Mouse (Mus musculus): Measurements from ENCODE around the gene Ppp1r12c.
A peak's percentile ranks its signal among the peaks of the same experiment; 100 is the strongest.

The Ppp1r12c gene

DNA sequence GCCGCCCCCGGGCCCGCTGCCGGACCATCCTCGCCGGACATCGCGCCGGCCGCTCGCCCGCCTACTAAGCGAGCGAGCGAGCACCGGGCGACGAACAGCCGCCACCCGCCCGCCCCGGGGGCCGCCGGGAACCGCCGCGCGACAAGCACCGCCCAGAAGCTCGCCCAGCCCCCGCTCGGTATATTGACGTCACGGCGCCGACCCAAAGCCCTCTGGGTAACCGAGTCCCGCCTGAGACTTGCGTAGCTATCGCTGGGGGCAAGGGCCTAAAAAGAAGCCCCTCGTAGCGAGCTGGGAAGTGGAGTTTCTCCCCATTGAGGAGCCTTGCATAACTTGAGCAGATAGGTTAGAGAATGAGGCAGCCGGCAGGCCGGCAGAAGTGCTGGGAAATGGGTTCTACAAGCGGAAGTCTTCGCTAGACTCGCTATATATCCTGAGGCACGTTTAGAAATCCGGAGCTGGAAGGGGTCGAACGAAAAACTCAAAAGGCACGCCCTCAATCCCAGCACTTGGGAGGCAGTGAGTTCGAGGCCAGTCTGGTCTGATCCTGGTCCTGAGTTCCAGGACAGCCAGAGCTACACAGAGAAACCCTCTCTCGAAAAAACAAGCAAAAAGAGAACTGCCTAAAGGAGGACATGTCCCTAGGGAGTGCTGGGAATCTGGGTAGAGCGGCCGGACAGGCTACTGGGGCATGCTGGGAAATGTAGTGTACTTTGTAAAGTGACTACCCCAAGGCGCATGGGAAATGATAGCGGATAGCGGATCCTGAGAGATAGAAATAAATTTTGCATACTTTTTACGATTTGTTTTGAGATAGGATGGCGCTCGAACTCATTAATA lies at the start of gene Ppp1r12c:
Gene Ppp1r12c, minus strand, starts transcription at position 123 of the 840 bp plus-strand sequence.
- peak; percentile 92 for DNase-seq (ENCODE audit: low read depth, low spot score)

DNA sequence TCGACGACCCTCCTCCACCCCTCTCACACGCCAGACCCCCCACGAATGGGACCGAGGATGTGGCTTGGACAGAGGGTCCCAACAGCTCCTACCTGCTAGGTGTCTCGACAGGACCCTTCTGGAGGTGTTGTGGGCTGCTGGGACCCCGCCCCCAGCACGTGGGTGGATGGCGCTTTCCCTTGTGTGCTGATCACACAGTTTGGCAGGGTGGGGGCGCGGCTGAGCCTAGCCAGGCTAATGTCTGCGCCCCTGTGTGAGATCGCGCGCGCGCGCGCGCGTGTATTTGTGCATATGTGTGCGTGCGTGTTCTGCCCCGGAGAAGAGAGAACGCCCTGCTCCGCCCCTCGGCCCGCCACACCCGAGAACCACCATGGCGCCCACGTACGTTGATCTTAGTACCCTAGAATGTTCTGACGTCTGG lies 45.8 kb upstream of the Ppp1r12c start, which contains the start of gene Syt5:
Gene Syt5, minus strand, starts transcription at position 321 of the 421 bp plus-strand sequence.
- DNase-seq (ENCODE audit: low read depth, low spot score): peak; percentile 67

DNA sequence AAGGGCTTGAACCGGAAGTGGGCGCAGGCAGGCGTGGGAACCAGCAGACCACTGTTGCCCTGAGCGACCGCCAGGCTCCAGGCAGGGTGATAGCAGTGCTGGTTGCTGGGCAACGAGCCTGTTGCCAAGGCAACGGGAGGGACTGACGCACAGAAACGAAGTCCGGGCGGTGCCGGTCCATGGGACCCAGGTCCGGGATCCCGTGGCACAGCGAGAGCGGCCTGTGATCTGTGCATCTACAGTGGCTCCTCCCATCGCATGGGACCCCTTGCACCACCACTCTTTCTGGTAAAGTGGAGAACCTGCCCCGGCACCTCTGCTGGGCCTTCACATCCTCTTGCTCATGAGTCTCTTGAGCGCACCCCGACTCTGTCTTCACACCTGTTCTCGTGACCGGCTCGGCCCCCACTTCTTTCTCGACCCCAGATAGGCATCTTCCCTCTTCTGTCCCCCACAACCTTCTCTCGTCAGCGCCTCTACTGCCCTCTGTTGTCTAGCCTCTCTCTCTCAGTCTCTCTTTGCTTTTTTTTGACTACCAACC lies 45.2 kb upstream of the Ppp1r12c start:
- DNase-seq (ENCODE audit: low read depth, low spot score): peak; percentile 96

DNA sequence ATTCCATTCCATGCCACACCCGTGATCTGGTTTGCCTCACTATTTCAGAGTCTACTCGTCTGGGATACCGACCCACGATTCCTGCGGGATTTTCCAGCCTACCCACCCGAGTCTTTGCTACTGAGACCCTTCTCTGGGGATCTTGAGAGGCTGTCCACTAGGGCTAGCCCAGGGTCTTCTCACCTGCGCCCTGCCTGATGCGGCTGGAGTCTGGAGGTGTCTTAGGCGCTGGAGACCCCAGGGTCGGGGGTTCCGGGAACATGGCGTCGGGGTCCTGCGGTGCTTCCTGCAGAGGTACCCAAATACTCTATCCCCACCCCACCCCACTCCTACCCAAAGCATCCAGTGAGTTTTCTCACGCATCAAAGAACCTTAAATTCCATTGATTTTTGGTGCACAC lies 44.6 kb upstream of the Ppp1r12c start:
- no peak for DNase-seq (ENCODE audit: low read depth, low spot score)

DNA sequence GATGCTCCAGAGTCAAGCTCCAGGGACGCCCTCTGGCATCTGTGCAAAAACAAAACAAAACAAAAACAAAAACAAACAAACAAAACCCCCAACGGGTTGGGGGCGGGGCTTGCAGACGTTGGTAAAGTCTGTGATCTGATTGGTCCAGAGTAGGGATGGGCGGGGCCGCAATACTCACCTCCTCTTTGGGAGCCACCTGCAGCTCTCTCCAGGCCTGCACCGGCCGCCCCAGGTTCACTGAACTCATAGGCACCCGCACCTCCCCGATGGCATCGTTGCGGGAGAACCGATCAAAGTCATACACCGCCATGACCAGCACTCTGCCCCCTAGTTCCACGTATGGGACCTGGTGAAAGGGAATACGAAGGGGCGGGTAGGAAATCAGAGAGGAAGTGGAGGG lies 40.5 kb upstream of the Ppp1r12c start:
- peak; percentile 83 for DNase-seq (ENCODE audit: low read depth, low spot score)

DNA sequence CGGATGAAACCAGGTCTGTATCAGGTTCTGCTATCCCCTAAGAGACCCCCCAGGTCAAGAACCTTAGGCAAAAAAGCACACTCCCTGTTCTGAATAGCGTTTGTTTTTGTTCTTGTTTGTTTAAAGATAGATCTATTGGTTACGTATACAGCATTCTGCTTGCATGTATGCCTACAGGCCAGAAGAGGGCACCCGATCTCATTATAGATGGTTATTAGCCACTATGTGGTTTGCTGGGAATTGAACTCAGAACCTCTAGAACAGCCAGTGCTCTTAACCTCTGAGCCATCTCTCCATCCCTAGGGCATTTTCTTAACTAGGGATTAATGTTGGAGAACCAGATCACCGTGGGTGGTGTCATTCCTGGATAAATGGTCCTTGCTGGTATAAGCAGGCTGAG lies 39.9 kb upstream of the Ppp1r12c start:
- peak; percentile 58 for DNase-seq (ENCODE audit: low read depth, low spot score)

DNA sequence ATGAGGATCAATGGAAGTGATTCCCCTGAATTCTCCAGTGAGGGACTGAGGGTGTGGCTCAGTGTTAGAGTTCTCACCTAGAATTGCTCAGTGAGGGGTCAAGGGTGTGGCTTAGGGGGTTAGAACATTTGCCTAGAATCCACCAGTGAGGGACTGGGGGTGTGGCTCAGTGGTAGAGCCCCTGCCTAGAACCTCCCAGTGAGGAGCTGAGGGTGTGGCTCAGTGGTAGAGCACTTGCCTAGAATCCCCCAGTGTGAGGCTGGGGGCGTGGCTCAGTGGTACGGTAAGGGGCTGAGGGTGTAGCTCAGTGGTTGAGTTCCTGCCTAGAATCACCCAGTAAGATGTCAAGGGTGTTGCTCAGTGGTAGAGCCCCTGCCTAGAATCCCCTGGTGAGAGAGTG lies 37.5 kb upstream of the Ppp1r12c start:
- peak; percentile 94 for DNase-seq (ENCODE audit: low read depth, low spot score)

DNA sequence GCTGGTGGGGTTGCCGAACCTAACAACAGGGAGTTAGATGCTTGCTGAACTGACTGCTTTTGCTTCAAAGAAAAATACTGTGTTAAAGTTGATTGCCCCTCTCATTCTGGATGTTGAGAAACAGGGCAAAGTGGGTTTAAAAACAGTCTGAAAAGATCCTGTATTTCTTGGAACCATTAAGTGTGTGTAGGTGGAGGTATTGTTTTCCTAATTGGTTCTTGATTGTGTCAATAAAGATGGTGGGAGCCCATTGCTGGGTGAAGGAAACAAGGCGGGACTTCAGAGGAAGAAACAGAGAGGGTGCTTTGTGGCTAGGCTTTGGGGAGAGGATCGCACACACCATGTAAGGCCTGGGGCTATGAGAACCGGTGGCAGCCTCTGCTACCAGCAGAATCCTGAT lies 35.7 kb upstream of the Ppp1r12c start:
- DNase-seq (ENCODE audit: low read depth, low spot score): peak; percentile 91

DNA sequence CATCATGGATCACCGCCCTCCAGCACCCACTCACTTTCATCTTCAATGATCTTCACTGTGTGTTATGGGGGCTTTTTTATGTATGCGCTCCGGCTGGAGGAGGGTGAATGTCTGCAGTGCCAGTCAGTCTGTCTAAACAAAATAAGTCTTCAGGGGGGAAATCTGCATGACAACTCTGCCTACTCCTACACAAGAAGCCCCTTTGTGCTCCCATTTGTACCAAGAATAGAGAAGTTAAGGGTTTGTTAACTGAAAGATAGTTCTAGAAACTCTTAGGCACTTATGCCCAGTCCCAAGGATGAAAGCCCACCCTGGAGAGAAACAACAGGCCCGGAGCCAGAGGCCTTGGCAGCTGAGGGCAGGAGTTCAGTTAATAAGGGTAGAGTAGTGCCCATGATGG lies 34.9 kb upstream of the Ppp1r12c start:
- peak; percentile 50 for DNase-seq (ENCODE audit: low read depth, low spot score)

DNA sequence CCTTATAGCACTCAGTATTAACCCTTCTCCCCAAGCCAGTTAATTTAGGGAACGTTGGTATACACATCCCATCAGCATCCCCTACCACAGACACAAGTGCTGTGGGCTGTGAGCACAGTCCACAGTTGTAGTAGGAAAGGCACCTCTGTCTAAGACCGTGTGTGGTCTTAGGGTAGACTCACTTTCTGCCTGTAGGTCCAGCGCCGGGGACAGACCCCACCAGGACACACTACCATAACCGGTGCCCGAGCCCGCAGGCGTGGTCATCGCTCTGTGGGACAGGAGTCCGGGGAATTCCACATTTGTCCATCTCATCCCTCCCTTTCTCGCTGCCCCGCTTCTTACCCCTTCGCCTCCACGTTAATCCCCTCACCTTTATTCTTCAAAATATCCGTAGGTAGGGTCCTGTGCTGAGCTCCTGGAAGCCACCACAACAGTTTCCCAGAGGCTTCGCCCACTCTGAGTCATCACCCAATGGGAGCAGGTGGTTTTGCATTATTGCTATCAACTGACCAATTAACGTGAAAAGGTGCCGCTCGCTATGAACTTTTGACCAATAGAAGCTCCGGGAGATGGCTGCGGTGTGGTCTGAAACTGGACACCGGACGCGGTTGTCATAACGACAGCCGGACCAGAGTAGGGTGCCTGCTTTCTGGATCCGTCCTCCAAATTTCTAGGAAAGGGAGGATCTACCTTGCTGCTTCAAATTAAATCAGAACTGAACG lies 30.7 kb upstream of the Ppp1r12c start, which contains the start of gene Dnaaf3:
Gene Dnaaf3, minus strand, starts transcription at position 449 of the 725 bp plus-strand sequence.
- peak; percentile 97 for DNase-seq (ENCODE audit: low read depth, low spot score)

DNA sequence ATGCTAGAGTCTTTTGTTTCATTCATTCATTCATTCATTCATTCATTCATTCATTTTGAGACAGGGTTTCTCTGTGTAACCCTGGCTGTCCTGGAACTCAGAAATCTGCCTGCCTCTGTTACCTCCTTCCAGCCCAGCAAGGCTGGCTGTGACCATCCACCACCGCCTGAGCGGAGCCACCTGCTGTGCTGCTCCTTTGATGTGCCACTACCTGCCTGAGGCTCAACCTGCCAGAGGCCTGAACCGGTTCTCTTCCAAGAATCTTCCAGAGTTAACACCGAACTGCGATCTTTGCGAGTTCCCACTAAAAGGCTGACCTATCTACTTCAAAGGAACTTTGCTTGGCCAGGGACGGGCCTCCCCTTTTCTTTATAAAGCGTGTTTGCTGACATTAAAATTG lies 28.7 kb upstream of the Ppp1r12c start:
- peak; percentile 30 for DNase-seq (ENCODE audit: low read depth, low spot score)

DNA sequence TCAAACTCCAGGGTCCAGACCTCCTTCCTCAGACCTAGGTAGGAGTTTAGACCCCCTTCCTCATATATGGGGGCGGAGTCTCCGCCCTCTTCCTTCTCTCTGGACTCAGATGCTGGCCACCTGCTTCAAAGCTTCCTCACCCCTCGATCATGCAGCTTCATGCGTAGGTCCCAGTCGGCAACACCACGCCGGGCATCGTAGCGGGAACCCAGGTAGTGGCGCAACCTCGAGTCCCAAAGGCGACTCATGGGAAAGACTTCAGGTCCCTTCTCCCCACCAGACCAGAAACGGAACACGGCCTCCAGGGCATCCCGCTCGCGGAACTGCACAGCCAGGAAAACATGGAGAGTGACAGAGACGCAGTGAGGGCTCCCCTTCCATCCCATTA lies 25.8 kb upstream of the Ppp1r12c start:
- DNase-seq (ENCODE audit: low read depth, low spot score): no peak

DNA sequence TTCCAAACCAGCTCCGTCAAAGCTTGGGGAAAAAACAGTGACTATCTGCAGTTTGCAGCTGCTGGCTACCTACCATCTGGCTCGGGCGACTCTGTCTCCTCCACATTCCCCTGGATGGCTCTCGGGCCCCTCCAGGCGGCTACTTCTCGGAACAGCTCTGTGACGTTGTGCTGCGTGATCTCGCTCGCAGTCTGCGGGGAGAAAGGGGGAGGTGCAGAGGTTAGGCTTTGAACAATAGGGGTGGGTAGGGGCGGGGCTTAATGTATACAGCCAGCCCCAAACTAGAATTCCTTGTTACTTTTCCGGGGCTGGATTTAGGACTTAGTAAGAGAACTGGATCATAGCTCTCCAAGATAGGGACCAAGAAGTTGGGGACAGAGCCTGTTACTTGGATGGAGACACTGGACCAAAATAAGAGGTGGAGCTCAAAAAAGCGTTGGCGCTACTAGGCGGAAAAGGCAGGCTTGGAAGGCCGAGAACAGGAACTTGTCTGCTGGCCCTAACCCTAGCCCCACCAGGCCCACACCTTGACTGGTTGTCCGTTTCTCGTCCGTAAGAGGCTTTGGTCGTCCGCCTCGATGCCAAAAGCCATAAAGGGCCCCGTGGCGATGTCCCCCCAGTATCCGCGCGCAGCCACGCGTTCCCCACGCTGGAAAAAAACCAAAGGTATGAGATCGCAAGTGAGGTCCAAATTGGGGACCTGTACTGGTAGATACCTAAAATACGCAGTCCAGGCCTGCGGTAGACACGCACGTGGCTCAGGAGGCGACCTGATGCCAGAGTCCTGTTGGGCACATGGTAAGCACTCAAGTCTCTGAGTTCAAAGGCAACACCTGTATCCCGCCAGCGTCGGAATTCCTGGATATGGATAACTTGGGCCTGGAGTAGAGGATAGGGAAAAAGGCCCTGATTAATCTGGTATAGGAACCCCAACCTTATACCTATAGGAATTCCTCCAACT lies 25.1 kb upstream of the Ppp1r12c start:
- DNase-seq (ENCODE audit: low read depth, low spot score): peak; percentile 98

DNA sequence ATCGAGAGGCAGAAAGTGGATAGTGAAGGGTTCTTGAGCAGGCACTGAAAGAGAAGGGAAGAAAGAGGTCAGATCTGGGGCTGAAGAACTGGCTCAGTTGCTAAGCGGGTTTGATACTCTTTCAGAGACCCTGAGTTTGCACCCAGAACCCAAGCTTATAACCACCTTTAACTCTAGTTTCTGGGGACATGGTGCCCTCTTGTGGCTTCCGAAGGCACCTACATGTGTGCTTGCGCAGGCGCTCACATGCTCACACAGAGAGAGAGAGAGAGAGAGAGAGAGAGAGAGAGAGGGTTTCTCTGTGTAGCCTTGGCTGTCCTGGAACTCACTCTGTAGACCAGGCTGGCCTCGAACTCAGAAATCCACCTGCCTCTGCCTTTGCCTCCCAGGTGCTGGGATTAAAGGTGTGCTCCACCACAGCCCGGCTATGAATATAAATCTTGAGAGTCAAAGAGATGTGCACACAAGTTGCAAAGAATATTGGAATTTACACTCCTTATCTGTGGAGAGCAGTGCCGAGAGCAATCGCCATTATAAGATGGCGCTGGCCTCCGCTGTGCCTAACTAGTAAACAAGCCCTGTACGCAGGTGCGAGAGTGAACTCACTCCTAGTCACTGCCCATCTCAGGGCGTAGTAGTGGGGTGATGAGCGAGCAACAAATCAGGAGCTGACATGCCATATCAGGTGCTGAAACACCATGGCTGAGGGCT lies 22.9 kb upstream of the Ppp1r12c start, which contains the start of gene Tnni3:
Gene Tnni3, minus strand, starts transcription at position 18 of the 711 bp plus-strand sequence.
- peak; percentile 89 for DNase-seq (ENCODE audit: low read depth, low spot score)

DNA sequence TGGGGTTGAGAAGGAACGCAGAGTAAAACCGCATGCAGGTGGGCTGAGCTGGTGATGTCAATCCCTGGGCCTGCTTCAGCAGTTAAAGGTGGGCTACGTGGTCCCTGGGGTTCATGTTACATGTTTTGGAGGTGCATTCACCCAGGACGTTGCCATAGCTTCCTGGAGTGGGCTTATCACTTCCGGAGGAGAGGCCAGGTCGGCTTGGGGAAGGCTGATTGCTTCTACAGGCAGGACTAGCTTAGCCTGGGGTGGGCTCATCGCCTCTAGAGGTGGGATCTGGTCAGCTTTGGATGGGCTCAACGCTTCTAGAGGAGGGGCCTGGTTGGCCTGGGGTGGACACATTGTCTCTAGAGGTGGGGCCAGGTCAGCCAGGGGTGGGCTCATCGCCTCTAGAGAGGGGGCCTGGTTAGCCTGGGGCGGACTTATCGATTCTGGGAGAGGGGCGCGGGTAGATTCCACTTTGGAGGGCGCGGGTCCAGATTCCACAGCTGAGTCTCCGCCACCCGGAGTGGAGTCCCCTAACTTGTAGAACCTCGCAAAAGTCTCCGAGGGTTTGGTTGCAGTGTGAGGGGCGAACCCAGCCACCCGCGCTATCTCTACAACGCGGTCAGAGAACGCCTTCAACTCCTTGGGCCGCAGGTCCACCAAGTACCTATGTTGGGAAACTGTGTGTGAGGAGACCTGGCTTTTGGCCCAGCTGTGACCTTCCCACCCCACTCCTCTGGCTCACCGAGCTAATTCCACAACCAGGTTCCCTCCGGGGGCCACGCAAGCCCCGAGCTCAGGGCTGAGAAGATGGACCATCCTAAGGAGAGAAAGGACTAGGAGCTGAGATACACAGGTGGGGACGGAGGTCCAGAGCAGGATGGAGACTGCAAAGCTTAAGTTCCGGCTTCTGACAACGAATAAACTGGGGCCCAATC lies 22.0 kb upstream of the Ppp1r12c start:
- peak; percentile 31 for DNase-seq (ENCODE audit: low read depth, low spot score)

DNA sequence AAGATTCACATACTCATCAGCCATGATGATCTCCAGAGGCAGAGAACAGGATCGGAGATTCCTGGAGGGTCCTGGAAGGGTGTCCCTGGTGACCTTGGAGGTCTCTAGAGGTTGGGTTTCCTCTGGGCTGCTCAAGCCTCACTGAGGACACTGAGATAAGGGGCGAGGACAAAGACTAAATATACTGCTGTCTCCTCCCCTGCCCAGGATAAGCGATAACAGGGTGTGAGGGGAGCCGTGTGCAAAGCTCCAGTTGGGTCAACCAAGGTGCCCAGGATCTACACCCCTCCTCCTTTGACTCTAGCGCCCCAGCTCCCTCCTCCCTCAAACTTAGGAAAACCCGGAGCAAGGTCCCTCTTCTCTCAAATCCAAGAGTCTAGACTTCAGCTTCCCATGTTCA lies 20.8 kb upstream of the Ppp1r12c start:
- no peak for DNase-seq (ENCODE audit: low read depth, low spot score)

DNA sequence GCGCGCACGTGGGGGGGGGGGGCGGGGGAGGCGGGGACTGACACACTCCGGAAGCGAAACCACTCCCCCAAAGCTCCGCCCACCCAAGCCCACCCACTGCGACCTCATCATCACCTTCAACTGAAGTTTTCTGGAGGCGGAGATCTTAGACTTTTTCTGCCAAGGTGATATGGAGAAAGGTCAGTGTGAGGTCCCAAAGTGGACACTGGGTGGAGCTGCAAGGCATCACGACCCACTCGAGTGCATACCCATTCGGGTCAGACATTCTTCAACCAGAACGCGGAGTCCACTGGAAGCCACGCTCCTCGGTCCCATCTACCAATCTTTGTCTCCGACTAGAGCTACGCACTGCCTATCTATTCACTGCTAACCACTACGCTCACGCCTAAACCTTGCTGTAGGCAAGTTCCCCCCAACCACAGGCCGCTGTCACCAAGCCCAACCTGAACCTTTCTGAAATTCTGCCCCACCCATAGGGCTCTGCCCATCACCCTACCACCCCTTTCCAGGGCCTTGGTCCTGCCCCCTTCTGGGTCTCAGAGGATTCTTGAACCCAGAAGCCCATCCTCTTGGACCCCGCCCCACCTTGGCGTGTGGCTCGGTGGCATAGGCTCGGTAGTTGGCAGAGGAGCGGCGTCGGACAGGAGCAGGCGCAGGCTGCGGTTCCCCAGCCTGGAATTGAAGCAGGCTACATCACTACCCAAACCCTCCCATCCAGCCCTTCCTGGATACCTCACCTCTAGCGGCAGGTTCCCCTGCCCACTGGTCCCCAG lies 19.9 kb upstream of the Ppp1r12c start:
- peak; percentile 60 for DNase-seq (ENCODE audit: low read depth, low spot score)

DNA sequence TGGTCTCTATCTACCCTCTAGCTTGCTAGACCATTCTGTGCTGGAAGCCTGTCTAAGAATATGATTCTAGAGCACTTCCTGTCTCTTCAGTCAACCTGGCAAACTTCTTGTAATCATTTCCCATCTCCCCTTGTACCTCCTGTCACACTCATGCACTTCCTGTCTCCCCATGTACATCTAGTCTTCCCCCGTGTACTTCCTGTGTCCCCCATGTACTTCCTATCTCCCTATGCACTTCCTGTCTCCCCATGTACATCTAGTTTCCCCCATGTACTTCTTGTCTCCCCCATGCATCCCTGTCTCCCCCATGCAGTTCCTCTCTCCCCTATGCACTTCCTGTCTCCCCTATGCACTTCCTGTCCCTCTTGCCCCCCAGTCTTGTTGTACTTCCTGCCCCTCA lies 17.0 kb upstream of the Ppp1r12c start:
- DNase-seq (ENCODE audit: low read depth, low spot score): no peak
